Mouse (Mus musculus) olfactory bulb, adult 2 months (tissue): ENCODE data around the gene Plekhh3.

ENCODE experiments used
- CTCF ChIP-seq: fragments of 200-500 bp; IDR thresholded peaks from 2 replicates; pipeline ENCODE4 v1.5.1; 2012; ENCODE audit warnings: low read depth, mild to moderate bottlenecking, low read length, moderate library complexity; ENCODE audit not compliant: insufficient read depth
- POLR2A ChIP-seq: fragments of 200-500 bp; IDR thresholded peaks from 2 replicates; pipeline ENCODE4 v1.6.1; 2012; ENCODE audit warnings: mild to moderate bottlenecking, low read depth, low read length, moderate library complexity; ENCODE audit not compliant: insufficient read depth

GRCm38 (mm10) chr11:101220853-101221252 is 49.7 kb upstream of the Plekhh3 start:
- no peak for TF ChIP-seq CTCF
- TF ChIP-seq POLR2A, result no peak
